Mouse (Mus musculus) limb, embryonic 14.5 days (tissue): ENCODE measurements around the gene Dmpk. TPM values are rescaled to one million over a fixed set of nuclear protein-coding genes. Genes with fewer than 3 reads are reported as not detected.

Experiments
- ATAC-seq: fragments of 200-750 bp; cut with Nextera tagmentation; 2 replicates; pipeline ENCODE4 v1.8.0; 2017; ENCODE audit warnings: low read depth, moderate number of reproducible peaks, moderate TSS enrichment; ENCODE audit not compliant: low FRiP score
- DNase-seq: peaks from one replicate; pipeline ENCODE4 v3.0.0-alpha.2; 2015; ENCODE audit warnings: low spot score
- H3K27ac ChIP-seq: fragments of 300-500 bp; sonication (generic); replicated peaks from 2 replicates; pipeline ENCODE4 v1.5.1; 2014; ENCODE audit warnings: low read depth, mild to moderate bottlenecking, low read length, moderate library complexity, mixed read lengths
- H3K27me3 ChIP-seq: fragments of 300-500 bp; sonication (generic); 2 replicates; pipeline ENCODE4 v1.6.1; 2014; ENCODE audit warnings: low read length, mixed read lengths; ENCODE audit not compliant: control insufficient read depth, insufficient read depth
- H3K36me3 ChIP-seq: fragments of 300-500 bp; sonication (generic); 2 replicates; pipeline ENCODE4 v1.6.1; 2014; ENCODE audit warnings: mild to moderate bottlenecking, low read length, moderate library complexity, mixed read lengths; ENCODE audit not compliant: control insufficient read depth, insufficient read depth
- H3K4me1 ChIP-seq: fragments of 300-500 bp; sonication (generic); 2 replicates; pipeline ENCODE4 v1.6.1; 2014; ENCODE audit warnings: antibody characterized with exemption, low read length, mixed read lengths; ENCODE audit not compliant: control insufficient read depth, insufficient read depth
- H3K4me2 ChIP-seq: fragments of 300-500 bp; sonication (generic); replicated peaks from 2 replicates; pipeline ENCODE4 v1.6.1; 2014; ENCODE audit warnings: low read depth, mild to moderate bottlenecking, low read length, moderate library complexity; ENCODE audit not compliant: severe bottlenecking
- H3K4me3 ChIP-seq: fragments of 300-500 bp; sonication (generic); replicated peaks from 2 replicates; pipeline ENCODE4 v1.5.1; 2014; ENCODE audit warnings: low read length
- H3K9ac ChIP-seq: fragments of 300-500 bp; sonication (generic); 2 replicates; pipeline ENCODE4 v1.6.1; 2014; ENCODE audit warnings: mild to moderate bottlenecking, low read depth, low read length, moderate library complexity; ENCODE audit not compliant: severe bottlenecking
- H3K9me3 ChIP-seq: fragments of 300-500 bp; sonication (generic); 2 replicates; pipeline ENCODE4 v1.6.1; 2016; ENCODE audit warnings: low read length; ENCODE audit not compliant: control insufficient read depth
- POLR2A ChIP-seq: fragments of 200-500 bp; IDR thresholded peaks from 2 replicates; pipeline ENCODE4 v1.8.0; 2012; ENCODE audit warnings: inconsistent platforms, mild to moderate bottlenecking, moderate library complexity, borderline replicate concordance; ENCODE audit not compliant: insufficient read depth, insufficient read length; ENCODE audit errors: extremely low read depth
- WGBS: fragments of 180-500 bp; shearing (Covaris S2); extraction: QIAGEN DNeasy Blood & Tissue Kit; methylation state at CpG from one replicate; pipeline ENCODE4 v1.1.7; 2014; 5-methylcytosine and 5-hydroxymethylcytosine counted together
- polyA plus RNA-seq, 2 experiments: library from polyadenylated mRNA; depleted of rRNA in 1 of 2; stranded (reverse) in 1 of 2; unstranded in 1 of 2; fragments of >200 nt; fragmentation: Nextera tagmentation in 1 of 2; extraction: Ambion mirVana in 1 of 2; gene quantifications; 2 replicates each; pipeline versions ENCODE4 v1.2.1 to v1.2.3; 2012 to 2014

Gene Dmpk
- 143 and 177 TPM in 2 replicates for polyA plus RNA-seq (2012; rRNA removed)
- polyA plus RNA-seq (2014; fragmentation: Nextera tagmentation; extraction: Ambion mirVana) = 33.1 and 37.1 TPM in 2 replicates

DNA sequence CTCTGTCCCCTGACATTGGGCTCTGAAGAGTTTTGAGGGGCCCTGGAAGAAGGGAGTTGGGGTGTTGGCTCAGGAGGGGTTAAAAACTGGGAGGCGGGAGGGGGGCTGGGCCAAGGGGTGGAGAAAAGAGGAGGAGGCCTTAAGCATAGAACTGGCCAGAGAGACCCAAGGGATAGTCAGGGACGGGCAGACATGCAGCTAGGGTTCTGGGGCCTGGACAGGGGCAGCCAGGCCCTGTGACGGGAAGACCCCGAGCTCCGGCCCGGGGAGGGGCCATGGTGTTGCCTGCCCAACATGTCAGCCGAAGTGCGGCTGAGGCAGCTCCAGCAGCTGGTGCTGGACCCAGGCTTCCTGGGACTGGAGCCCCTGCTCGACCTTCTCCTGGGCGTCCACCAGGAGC is at the start of gene Dmpk:
Gene Dmpk (plus strand): TSS at position 149 of the 400 bp plus-strand sequence.
- Histone ChIP-seq H3K27ac (peak within 1 kb of the TSS; percentile 5; the same call in 1 of the 2 replicates), H3K4me2 (peak within 1 kb of the TSS; percentile 27), H3K27me3 (no peaks in the 10 kb centered on the region), H3K4me3 (peak within 1 kb of the TSS; percentile 19), H3K9me3 (no peaks in the 10 kb centered on the region), H3K9ac (peak within 1 kb of the TSS; percentile 34; the same call in 1 of the 2 replicates), H3K4me1 (peaks cover 26% of the 10 kb centered on the region), H3K36me3 (peaks cover 64% of the 10 kb centered on the region)
- DNase-seq = no peak
- peak; percentile 34 for ATAC-seq
- 52% methylated on average over 10 of the region's 10 CpGs for WGBS
- TF ChIP-seq POLR2A = no peak

GRCm38 (mm10) chr7:19044616-19045015 is 39.0 kb upstream of the Dmpk start:
- ATAC-seq (no peak), DNase-seq (no peak)
- no peak for TF ChIP-seq POLR2A
- peaks cover 100% of the 10 kb centered on the region for H3K36me3 ChIP-seq
- H3K27ac ChIP-seq = no peak overlapping the region
- H3K27me3 ChIP-seq = no peaks in the 10 kb centered on the region
- no peak overlapping the region for H3K4me3 ChIP-seq
- no peak overlapping the region for H3K9ac ChIP-seq
- H3K9me3 ChIP-seq = no peaks in the 10 kb centered on the region
- H3K4me2 ChIP-seq = no peak overlapping the region
- WGBS = 98% methylated on average over 6 of the region's 6 CpGs
- no peaks in the 10 kb centered on the region for H3K4me1 ChIP-seq

- no peak for DNase-seq
- Histone ChIP-seq H3K9me3 (no peaks in the 10 kb centered on the region), H3K27me3 (no peaks in the 10 kb centered on the region), H3K4me2 (no peak overlapping the region), H3K36me3 (peaks cover 100% of the 10 kb centered on the region), H3K4me1 (no peaks in the 10 kb centered on the region), H3K27ac (no peak overlapping the region), H3K9ac (no peak overlapping the region), H3K4me3 (no peak overlapping the region)
- no peak for TF ChIP-seq POLR2A
- WGBS = 91% methylated on average over 11 of the region's 11 CpGs
- ATAC-seq = no peak
These were observed 37.2 kb upstream of the Dmpk start for GRCm38 (mm10) chr7:19046286-19047069.

DNA sequence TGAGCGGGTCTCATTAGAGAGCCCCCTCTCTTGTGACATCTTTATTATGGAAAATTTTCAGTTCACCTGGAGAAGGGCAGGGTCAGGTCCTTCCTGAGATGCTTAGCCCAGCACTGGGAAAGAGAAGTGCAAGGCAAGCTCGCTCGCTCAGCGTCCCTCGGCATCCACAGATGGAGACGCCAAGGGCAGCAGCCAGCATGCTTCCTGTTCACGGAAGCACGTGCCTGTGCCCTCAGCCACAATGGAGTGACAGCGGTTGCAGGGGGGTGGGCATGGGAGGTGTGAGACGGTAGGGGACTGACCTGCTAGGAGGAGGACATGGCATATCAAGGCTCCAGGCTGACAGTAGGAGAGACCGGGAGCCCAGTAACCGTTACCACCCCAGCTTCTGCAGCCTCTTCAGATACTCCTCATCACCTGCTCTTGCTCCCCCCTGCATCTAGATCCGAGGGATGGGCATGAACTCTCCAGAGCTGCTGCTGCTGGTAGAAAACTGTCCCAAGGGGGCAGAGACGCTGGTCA is 35.6 kb upstream of the Dmpk start:
- Histone ChIP-seq H3K36me3 (peaks cover 96% of the 10 kb centered on the region), H3K4me3 (no peak overlapping the region), H3K4me2 (no peak overlapping the region), H3K27me3 (no peaks in the 10 kb centered on the region), H3K9me3 (no peaks in the 10 kb centered on the region), H3K4me1 (no peaks in the 10 kb centered on the region), H3K9ac (no peak overlapping the region), H3K27ac (no peak overlapping the region)
- no peak for ATAC-seq
- TF ChIP-seq POLR2A = no peak
- WGBS = 87% methylated on average over 12 of the region's 14 CpGs
- no peak for DNase-seq

GRCm38 (mm10) chr7:19049252-19049651 is 34.4 kb upstream of the Dmpk start:
- peaks cover 84% of the 10 kb centered on the region for H3K36me3 ChIP-seq
- 86% methylated on average over 5 of the region's 5 CpGs for WGBS

More at GRCm38 (mm10) chr7:19049252-19049651, 34.4 kb upstream of the Dmpk start:
- H3K9ac ChIP-seq = no peak overlapping the region
- H3K27ac ChIP-seq = no peak overlapping the region
- H3K4me2 ChIP-seq = no peak overlapping the region
- no peaks in the 10 kb centered on the region for H3K9me3 ChIP-seq
- DNase-seq = no peak
- H3K4me1 ChIP-seq = no peaks in the 10 kb centered on the region
- no peak overlapping the region for H3K4me3 ChIP-seq
- TF ChIP-seq POLR2A = no peak
- no peaks in the 10 kb centered on the region for H3K27me3 ChIP-seq
- ATAC-seq = no peak
